Mouse (Mus musculus) retina, embryonic 14.5 days (tissue): ENCODE measurements around the gene Ryr3.

Source experiments
- DNase-seq: peaks from one replicate; pipeline ENCODE4 v3.0.0-alpha.2; 2015; ENCODE audit warnings: low spot score

The Ryr3 gene

DNA sequence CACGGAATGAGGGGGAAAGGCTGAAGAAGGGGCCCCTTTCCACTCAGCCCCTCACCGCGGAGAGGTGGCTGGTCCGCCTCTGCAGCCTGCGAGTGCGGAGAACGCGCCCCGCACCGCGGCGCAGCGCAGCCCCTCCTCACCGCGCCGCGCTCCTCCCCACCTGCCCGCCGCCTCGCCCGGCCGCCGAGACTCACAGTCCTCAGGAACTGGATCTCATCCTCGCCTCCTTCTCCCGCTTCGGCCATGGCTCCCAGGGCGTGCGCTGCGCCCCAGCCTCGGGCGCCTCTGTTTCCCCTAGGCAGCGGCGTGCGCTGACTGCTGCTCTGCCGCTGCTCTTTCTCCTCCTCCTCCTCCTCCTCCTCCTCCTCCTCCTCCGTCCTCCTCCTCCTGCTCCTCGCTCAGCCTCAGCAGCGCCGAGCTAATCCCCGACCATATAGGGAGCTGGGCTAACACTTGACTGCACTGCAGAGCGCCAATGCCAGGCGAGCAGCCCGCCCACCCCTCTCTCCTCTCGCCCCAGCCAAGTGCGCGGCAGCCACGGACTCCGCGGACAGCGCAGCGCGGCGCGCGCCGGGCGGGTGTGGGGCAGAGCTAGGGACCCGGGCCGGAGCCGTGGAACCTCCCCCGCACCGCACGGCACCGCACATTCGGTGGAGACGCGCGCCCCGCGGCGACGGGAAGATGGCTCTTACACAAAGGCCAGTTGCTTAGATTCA, at the start of gene Ryr3:
Gene Ryr3, minus strand, starts transcription at position 351 of the 716 bp plus-strand sequence.
- DNase-seq = peak; percentile 74

DNA sequence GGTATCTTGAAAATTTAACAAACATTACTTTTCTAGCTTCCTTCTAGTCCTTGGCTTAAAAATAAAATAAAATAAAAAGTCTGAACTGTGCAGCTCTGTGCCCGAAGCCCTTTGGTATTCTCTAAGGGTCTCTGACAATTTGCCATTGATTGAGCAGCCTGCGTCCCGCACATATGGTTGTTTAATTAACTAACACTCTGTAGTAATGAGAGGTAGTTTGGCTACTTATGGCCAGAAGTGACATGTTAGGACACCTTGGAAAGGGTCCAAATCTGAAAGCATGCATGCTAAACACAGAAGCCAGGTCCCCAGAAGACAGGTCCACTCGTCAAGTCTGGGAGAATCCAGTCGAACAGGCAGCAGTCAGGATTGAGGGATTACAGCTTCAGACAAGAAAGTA, 22.0 kb upstream of the Ryr3 start:
- no peak for DNase-seq

DNA sequence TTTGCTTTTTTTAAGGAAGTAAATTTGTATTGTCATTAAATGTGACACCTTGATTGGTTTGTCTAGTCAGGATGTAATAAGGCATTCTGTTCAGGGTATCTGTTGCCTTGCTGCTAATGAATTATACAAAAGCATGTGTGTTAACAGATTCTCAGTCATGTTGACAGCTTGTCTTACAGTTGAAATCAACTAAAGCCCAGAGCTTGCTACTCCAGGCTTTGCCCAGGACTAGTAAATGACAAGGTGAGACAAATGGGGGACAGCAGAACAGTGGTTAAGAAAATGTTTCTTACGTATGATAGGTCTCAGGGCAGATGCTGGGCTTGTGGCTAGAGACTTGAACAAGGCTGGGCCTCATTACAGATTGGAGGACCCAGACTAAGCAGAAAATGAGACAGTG, 20.1 kb upstream of the Ryr3 start:
- DNase-seq = no peak

DNA sequence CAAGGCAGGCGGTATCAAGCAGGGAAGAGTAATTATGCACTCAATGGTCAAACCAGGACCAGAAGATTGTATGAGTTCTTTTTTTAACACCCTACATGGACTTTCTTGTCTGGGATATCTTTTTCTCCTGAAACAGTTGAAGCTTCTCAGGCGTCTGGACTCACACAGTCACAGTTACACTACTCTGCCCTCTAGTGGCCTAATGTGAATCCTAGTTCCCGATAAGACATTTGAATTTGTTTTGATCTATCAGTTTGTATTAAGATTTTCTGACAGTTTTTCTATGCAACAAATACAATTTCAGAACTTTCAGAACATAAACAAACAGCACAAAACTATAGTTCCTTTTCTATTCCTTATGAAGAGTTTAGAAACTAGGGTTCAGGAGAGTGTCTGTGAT, 17.7 kb upstream of the Ryr3 start:
- DNase-seq = peak; percentile 90

GRCm38 (mm10) chr2:113233356-113233755, 16.5 kb upstream of the Ryr3 start:
- DNase-seq = no peak

DNA sequence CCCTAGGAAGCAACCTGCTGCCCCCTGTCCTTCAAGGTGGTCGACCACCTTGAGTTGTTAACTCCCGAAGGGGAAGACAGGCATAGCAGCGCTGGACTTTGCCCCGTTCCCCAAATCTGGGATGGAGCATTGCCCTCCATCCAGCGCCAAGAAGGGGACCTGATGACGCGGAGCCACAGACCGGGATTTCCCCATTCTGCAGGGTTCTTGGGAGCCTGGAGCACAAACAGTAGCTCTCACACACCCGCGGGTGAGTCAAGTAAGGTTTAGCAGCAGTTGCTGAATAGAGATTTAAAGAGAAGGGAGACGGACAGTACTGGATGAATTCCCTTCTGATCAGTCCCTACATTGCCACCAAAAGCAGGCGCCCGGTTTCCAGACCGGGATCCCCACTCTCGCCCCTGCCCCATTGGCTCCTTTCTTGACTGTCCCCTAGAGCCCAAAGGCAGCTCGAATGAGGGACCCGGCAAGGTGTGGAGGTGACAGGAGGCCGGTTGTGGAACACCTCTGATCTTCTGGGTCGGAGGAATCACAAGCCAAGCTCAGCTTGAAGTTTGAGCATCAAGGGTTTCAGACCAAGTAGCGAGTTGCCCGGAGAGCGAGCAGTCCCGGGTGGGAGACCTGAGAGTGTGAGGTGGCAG, 671 bp downstream of the Ryr3 start:
- DNase-seq = peak; percentile 34

DNA sequence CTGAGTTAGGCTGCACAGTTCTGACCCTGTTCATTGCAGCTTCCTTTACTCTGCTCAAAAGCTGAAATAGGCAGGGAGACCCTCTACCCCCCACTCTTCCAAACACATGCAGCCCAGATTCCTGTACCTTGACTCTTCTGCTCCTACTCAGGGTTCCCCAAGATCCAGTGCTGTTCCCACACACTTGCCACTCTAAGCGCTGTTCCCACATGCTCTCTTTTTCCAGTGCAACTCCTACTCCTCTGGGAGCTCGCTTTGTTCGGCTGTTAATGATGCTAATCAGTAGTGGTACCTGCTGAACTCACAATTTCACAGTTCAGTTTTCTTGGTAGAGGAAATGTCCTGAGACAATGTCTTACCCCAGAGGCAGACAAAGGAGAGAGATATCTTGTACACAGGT, 6.9 kb downstream of the Ryr3 start:
- DNase-seq = no peak

DNA sequence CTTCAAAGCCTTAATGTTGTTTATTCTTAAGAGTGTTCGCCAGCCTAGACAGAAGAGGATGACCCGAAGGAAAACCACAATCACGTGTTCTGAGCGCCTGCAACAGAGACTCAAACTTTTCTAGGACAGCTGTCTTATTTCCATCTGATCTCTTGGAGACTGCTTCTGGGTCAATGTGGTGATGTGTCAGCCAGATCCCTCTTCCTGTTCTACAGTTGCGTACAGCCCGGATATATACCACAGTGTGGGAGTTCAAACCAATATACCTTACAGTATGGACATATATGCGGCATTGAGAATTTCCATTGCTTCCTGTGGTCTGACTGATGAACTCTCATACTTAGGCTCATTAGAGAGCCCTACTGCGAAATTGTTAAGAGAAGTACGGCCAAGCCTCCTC, 7.6 kb downstream of the Ryr3 start:
- no peak for DNase-seq

- no peak for DNase-seq
Observed at GRCm38 (mm10) chr2:113202857-113203256, 14.0 kb downstream of the Ryr3 start.

- DNase-seq = no peak
Observed at GRCm38 (mm10) chr2:113199030-113199679, 17.7 kb downstream of the Ryr3 start.

DNA sequence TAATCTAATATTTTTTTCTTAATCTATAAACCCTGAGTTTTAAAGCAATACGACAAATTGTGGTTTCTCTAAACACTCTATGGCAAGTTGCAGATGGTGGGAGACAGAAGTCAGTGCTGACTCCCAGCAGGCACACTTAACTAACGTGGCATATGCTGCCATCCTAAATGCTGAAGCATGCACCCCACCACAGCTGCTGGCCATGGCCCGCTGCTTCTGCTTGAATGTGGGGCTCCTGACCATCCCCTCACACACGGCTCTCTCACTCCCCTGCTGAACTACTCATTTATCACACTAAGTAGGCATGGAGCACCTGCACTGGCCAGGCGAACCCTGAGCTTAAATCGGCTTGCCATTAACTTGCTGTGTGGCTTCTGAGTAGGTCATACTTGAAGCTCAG, 29.7 kb downstream of the Ryr3 start:
- DNase-seq = no peak

DNA sequence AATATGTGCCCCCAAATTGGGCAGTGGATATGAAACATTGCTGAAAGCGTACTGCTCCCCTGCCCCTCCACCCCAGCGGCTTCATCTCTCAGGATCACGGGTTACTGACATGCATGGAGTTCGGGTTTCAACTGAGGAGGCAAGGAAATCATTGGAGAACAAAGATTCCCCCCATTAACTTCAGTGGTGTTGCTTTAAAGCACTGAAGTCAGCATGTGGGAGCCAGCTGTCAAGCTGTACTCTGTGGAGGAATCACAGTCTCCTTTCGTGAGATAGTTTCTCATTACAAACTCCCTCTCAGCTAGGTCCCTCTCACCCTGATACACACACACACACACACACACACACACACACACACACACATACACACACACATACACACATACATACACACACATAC, 35.2 kb downstream of the Ryr3 start:
- no peak for DNase-seq

- no peak for DNase-seq
Observed at GRCm38 (mm10) chr2:113178047-113178446, 38.8 kb downstream of the Ryr3 start.

DNA sequence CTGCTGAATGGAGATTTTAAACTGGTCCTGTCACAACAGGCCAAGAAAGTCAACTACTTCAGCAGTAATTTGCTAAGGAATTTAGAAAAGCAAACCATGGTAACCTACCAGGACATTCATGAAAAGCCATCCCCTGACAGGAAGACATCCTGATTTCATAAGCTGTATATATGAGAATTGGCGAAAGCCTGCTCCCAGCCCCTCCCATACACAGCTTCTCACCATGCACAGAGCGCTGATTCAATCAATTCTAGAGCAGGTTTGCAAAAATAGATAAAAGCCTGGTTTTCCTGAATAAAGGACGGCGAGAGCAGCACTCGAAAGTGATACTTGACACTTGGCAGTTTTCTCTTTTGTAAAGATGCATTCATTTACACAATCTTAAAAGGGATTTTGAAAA, 40.6 kb downstream of the Ryr3 start:
- no peak for DNase-seq

DNA sequence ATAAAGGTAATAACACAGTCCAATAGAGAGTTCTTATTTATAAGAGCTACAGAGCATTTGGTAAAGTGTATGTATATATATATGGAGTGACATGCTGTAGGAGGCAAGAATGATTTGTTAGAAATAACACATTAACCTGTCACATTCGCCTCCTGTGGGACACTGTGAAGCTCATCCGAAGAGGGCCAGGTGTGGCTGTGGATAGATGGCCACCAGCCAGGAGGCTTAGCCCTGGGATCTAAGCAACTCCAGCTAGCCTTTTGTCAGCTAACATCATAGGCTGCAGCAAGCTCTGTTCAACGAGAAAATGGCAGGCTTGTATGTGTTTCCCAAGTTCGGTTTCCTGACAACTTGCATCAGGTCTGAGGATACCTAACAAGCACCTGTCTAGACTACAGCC, 48.8 kb downstream of the Ryr3 start:
- DNase-seq = no peak

- DNase-seq = no peak
Observed at GRCm38 (mm10) chr2:113161494-113161893, 55.4 kb downstream of the Ryr3 start.

DNA sequence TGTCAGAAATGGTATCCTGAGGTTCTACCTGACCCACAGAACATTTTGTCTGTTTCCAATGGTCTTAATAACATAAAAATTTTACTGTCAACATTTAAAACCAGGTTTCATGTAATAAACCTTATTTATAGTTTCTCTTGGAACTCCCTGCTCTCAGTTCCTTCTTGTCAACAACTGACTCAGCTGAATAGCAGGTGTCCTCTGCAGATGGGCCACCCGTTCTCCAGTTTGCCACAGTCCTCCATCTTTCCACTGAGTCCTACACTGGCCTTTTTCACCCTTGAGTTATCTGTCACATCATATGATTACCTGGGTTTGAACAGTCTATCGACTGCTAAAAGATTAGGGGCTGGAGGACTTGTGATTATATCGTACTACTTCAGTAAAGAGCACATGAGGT, 79.1 kb downstream of the Ryr3 start:
- no peak for DNase-seq

- DNase-seq = no peak
Observed at GRCm38 (mm10) chr2:113123476-113123875, 93.4 kb downstream of the Ryr3 start.

GRCm38 (mm10) chr2:113119080-113119479, 97.8 kb downstream of the Ryr3 start:
- no peak for DNase-seq

DNA sequence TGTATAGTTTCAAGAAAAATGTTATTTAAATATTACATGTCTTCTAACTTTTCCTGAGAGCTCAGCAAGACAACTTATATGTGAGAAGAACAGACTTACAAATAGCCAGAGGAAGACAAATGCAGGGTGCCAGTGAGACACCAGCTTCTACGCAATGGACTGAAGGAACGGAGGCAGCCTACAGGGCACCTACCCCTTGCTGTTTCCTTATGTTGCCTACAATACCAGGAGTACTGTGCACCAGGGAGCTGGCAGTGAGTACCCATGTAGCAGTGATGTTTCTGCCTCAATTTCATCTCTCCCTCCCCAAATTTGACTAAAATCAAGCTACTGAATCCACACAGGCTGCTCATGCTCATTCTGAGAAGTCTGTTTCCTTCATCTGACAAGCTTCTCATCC, 100.1 kb downstream of the Ryr3 start:
- no peak for DNase-seq

DNA sequence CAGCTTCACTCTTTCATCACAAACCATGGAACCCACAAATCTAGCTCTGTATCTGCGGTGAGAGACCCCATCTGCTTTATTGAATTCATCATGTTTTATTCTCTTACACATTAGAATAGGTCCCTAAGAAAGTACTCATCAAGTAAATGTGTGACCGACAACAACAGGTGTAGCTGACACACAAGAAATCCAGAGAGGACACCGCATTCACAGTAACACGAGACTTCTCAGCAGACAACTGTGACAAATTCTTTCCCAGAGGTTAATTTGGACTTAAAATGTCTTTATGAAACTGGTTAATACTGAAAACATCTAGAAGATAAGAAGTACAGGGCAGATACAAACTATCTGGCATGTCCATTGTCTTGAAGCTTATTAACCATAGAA, 101.0 kb downstream of the Ryr3 start:
- DNase-seq = no peak

DNA sequence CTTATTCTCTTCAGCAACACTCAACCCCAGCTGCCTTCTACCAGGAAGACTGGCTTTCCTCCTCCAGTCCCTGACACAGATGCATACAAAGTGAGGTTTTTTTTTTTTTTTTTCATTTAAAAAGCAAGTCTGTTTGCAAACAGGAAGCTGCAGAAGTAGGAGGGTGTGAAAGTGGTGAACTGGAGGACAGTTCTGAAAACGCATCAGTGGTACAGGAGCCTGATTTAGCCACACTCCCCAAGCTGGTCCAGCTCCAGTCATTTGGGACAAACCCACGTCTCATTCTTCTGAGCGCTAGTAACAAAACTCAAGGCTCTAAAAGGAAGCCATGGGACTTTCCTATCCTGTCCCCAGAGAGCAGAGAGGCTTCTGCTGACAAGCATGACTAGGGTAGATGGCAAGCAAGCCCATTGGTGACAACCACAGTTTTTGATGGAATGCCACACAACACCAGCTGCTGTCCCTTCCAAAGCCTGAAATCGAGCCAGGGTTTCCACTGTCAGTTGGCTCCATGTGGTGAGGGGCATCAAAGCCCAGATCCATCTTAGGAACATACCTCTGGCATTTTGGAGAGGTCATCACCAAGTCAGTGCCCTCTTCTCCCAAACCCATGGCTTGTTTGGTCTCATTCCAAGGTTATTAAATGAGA, 101.5 kb downstream of the Ryr3 start:
- DNase-seq = no peak

DNA sequence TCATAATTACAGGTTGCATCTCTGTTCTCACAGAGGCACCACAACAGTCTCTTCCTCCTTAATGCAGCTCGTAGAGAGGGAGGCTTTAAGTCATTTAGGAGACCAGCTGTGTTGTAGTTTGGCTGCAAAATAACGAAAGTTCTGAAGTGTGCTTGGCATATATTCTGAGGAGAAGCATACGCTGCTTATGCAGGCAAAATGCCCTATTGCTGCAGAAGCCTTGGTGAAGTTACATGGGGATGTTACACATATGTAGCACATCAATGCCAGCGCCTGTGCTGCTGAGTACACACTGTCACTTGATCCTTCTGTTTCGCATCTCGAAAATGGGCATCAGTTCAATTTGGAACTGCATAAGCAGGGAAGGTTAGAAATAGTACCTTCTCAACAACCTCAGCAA, 112.3 kb downstream of the Ryr3 start:
- DNase-seq = no peak
